Comparison of ENCODE assay signal across 13 mouse cellular contexts in genomic region chr11:97024977-97025376, GRCm38 (mm10). TPM values are rescaled to one million over a fixed set of nuclear protein-coding genes. Genes with fewer than 3 reads are reported as not detected.
DNase-seq lines count a peak whose midpoint lies in the region; ATAC-seq and TF ChIP-seq lines count a peak whose summit lies in the region.
"Had no signal": no experiment of that assay in that cellular context is flagged by ENCODE, and none has a peak within 500 bp of the region (broad histone marks: within the 10 kb centered on the region; RNA-seq: fewer than 3 reads in every experiment).

No protein-coding gene starts in this region.

- no peak for TF ChIP-seq CTCF in stomach, postnatal 0 days (IDR thresholded peaks at IDR 0.05; ENCODE audit: low read depth)

- TF ChIP-seq EP300 in stomach, postnatal 0 days (optimal IDR thresholded peaks at IDR 0.05) = no peak

- H3K27ac ChIP-seq in heart, embryonic 11.5 days (ENCODE audit: low read depth, low read length) = no peak overlapping the region
- peak overlapping the region; percentile 84 for H3K27ac ChIP-seq in midbrain, embryonic 10.5 days (replicated peaks)
- H3K27ac ChIP-seq in midbrain, embryonic 16.5 days (ENCODE audit: low read length) = no peak overlapping the region
- peak overlapping the region; percentile 81; the same call in 1 of the 2 replicates for H3K27ac ChIP-seq in stomach, postnatal 0 days (replicated peaks)
- no peak overlapping the region for H3K27ac ChIP-seq in forebrain, embryonic 16.5 days (ENCODE audit: low read length)
- H3K27ac ChIP-seq: forebrain, embryonic 13.5 days had no signal

- no peak for DNase-seq in heart, adult 18-20 months
- DNase-seq in midbrain, embryonic 10.5 days (ENCODE audit: low spot score) = no peak
- DNase-seq in NIH3T3 (ENCODE audit: low read depth) = peak; percentile 86
- no peak for DNase-seq in stomach, postnatal 0 days (ENCODE audit: low spot score)
- DNase-seq in embryo, embryonic 10 days (ENCODE audit: low spot score) = no peak
- DNase-seq: cerebellum, postnatal 25 days; right cerebral cortex, adult 18-20 months had no signal

- peaks cover 55% of the 10 kb centered on the region for H3K27me3 ChIP-seq in heart, embryonic 11.5 days (ENCODE audit: control insufficient read depth, insufficient read depth, low read length)
- peaks cover 59% of the 10 kb centered on the region for H3K27me3 ChIP-seq in midbrain, embryonic 10.5 days (ENCODE audit: low read depth, poor library complexity, severe bottlenecking)
- peaks cover 52% of the 10 kb centered on the region for H3K27me3 ChIP-seq in midbrain, embryonic 16.5 days (ENCODE audit: control insufficient read depth, insufficient read depth, low read depth, low read length)
- no peaks in the 10 kb centered on the region; the same call in 1 of the 2 replicates for H3K27me3 ChIP-seq in stomach, postnatal 0 days (ENCODE audit: control insufficient read depth, insufficient read depth, low read length)
- H3K27me3 ChIP-seq in forebrain, embryonic 16.5 days (replicated peaks; ENCODE audit: control insufficient read depth, insufficient read depth, low read length) = peaks cover 43% of the 10 kb centered on the region

- ATAC-seq in heart, embryonic 11.5 days (replicated peaks; ENCODE audit: insufficient number of reproducible peaks, low FRiP score, low TSS enrichment) = no peak
- no peak for ATAC-seq in midbrain, embryonic 16.5 days
- no peak for ATAC-seq in stomach, postnatal 0 days (ENCODE audit: low FRiP score, low TSS enrichment)
- ATAC-seq in forebrain, embryonic 16.5 days = no peak
- ATAC-seq: intestine, embryonic 15.5 days had no signal

- peaks cover 22% of the 10 kb centered on the region for H3K4me1 ChIP-seq in heart, embryonic 11.5 days (ENCODE audit: control insufficient read depth, insufficient read depth, low read length)
- H3K4me1 ChIP-seq in midbrain, embryonic 10.5 days = peaks cover 63% of the 10 kb centered on the region
- peaks cover 15% of the 10 kb centered on the region; the same call in 1 of the 2 replicates for H3K4me1 ChIP-seq in midbrain, embryonic 16.5 days (ENCODE audit: control insufficient read depth, insufficient read depth, low read length)
- 0 out of 2 replicates have a peak, but pooled peaks cover 8% of the 10 kb centered on the region for H3K4me1 ChIP-seq in stomach, postnatal 0 days (replicated peaks; ENCODE audit: control insufficient read depth, insufficient read depth)
- H3K4me1 ChIP-seq in forebrain, embryonic 16.5 days (replicated peaks; ENCODE audit: control insufficient read depth, insufficient read depth, low read length) = peaks cover 16% of the 10 kb centered on the region

- H3K4me2 ChIP-seq in heart, embryonic 11.5 days = peak overlapping the region; percentile 56
- H3K4me2 ChIP-seq in midbrain, embryonic 16.5 days (ENCODE audit: low read length) = no peak overlapping the region
- no peak overlapping the region for H3K4me2 ChIP-seq in stomach, postnatal 0 days (replicated peaks; ENCODE audit: low read depth)
- H3K4me2 ChIP-seq in forebrain, embryonic 16.5 days (ENCODE audit: low read length) = no peak overlapping the region

- no peaks in the 10 kb centered on the region for H3K9me3 ChIP-seq in heart, embryonic 11.5 days (replicated peaks; ENCODE audit: control insufficient read depth, low read length)
- no peaks in the 10 kb centered on the region for H3K9me3 ChIP-seq in midbrain, embryonic 10.5 days (replicated peaks)
- H3K9me3 ChIP-seq in midbrain, embryonic 16.5 days (replicated peaks; ENCODE audit: control insufficient read depth, low read length, poor library complexity, severe bottlenecking) = no peaks in the 10 kb centered on the region
- H3K9me3 ChIP-seq in stomach, postnatal 0 days (ENCODE audit: control insufficient read depth, low read length) = no peaks in the 10 kb centered on the region
- no peaks in the 10 kb centered on the region for H3K9me3 ChIP-seq in forebrain, embryonic 16.5 days (ENCODE audit: control insufficient read depth, low read length)
- H3K9me3 ChIP-seq: forebrain, embryonic 13.5 days; intestine, embryonic 15.5 days had no signal

- no peak overlapping the region for H3K4me3 ChIP-seq in heart, embryonic 11.5 days (ENCODE audit: low read depth, low read length)
- H3K4me3 ChIP-seq in midbrain, embryonic 10.5 days = peak overlapping the region; percentile 49
- no peak overlapping the region for H3K4me3 ChIP-seq in midbrain, embryonic 16.5 days (ENCODE audit: low read depth, low read length)
- no peak overlapping the region for H3K4me3 ChIP-seq in stomach, postnatal 0 days (ENCODE audit: low read depth, low read length)
- H3K4me3 ChIP-seq in forebrain, embryonic 16.5 days (replicated peaks; ENCODE audit: low read length) = no peak overlapping the region

- 9% methylated on average over 10 of the region's 10 CpGs for WGBS in heart, embryonic 11.5 days (ENCODE audit: insufficient replicate concordance)
- 8% methylated on average over 10 of the region's 10 CpGs for WGBS in midbrain, embryonic 10.5 days
- WGBS in midbrain, embryonic 16.5 days = 18% methylated on average over 10 of the region's 10 CpGs
- WGBS in stomach, postnatal 0 days = 51% methylated on average over 10 of the region's 10 CpGs
- 25% methylated on average over 10 of the region's 10 CpGs for WGBS in forebrain, embryonic 16.5 days

- no peak overlapping the region for H3K9ac ChIP-seq in heart, embryonic 11.5 days (ENCODE audit: low read depth, low read length)
- H3K9ac ChIP-seq in midbrain, embryonic 16.5 days (ENCODE audit: low read depth, low read length) = no peak overlapping the region
- no peak overlapping the region for H3K9ac ChIP-seq in stomach, postnatal 0 days (ENCODE audit: low read length)
- no peak overlapping the region for H3K9ac ChIP-seq in forebrain, embryonic 16.5 days (replicated peaks; ENCODE audit: low read depth, low read length)

- no peaks in the 10 kb centered on the region for H3K36me3 ChIP-seq in heart, embryonic 11.5 days (ENCODE audit: control insufficient read depth, insufficient read depth, low read length)
- H3K36me3 ChIP-seq in midbrain, embryonic 10.5 days = no peaks in the 10 kb centered on the region
- H3K36me3 ChIP-seq in midbrain, embryonic 16.5 days (ENCODE audit: control insufficient read depth, insufficient read depth, low read length) = no peaks in the 10 kb centered on the region
- no peaks in the 10 kb centered on the region for H3K36me3 ChIP-seq in stomach, postnatal 0 days (ENCODE audit: control insufficient read depth, insufficient read depth, low read length)
- no peaks in the 10 kb centered on the region for H3K36me3 ChIP-seq in forebrain, embryonic 16.5 days (ENCODE audit: control insufficient read depth, insufficient read depth)
- H3K36me3 ChIP-seq: intestine, embryonic 15.5 days had no signal

RNA-seq across cellular contexts. Expression of gene Scrn2, which starts 4.8 kb away (rescaled TPM):
- polyA plus RNA-seq in heart, embryonic 11.5 days (2014; fragmentation: Nextera tagmentation; extraction: Ambion mirVana) = 13.9 and 16.6 TPM in 2 replicates
- 10 to 100 TPM; 15.4 TPM for total RNA-seq in heart, adult 18-20 months (2021)
- 39.5 and 42.2 TPM in 2 replicates for polyA plus RNA-seq in midbrain, embryonic 10.5 days (2016; fragmentation: Nextera tagmentation; extraction: Ambion mirVana)
- 13.7 and 16.7 TPM in 2 replicates for polyA plus RNA-seq in midbrain, embryonic 16.5 days (2015; fragmentation: Nextera tagmentation; extraction: Ambion mirVana)
- polyA plus RNA-seq in stomach, postnatal 0 days (2015; fragmentation: Nextera tagmentation; extraction: Ambion mirVana) = 11.8 and 12.5 TPM in 2 replicates
- 14.4 and 16.2 TPM in 2 replicates for polyA plus RNA-seq in forebrain, embryonic 16.5 days (2015; fragmentation: Nextera tagmentation; extraction: Ambion mirVana)

RNA-seq across cellular contexts. Expression of gene Sp6, which starts 11.8 kb away (rescaled TPM):
- 0.07 and 0.11 TPM in 2 replicates for polyA plus RNA-seq in heart, embryonic 11.5 days (2014; fragmentation: Nextera tagmentation; extraction: Ambion mirVana)
- under 1 TPM in 1 of 2 experiments, not detected in 1; 0.21 TPM for total RNA-seq in heart, adult 18-20 months (2021)
- polyA plus RNA-seq in midbrain, embryonic 10.5 days (2016; fragmentation: Nextera tagmentation; extraction: Ambion mirVana) = 0.71 and 2.0 TPM in 2 replicates
- polyA plus RNA-seq in midbrain, embryonic 16.5 days (2015; fragmentation: Nextera tagmentation; extraction: Ambion mirVana) = 0.26 and 0.35 TPM in 2 replicates
- 21.2 and 22.0 TPM in 2 replicates for polyA plus RNA-seq in stomach, postnatal 0 days (2015; fragmentation: Nextera tagmentation; extraction: Ambion mirVana)
- polyA plus RNA-seq in forebrain, embryonic 16.5 days (2015; fragmentation: Nextera tagmentation; extraction: Ambion mirVana) = 0.29 and 0.68 TPM in 2 replicates
- polyA plus RNA-seq: liver, embryonic 16.5 days had no signal

RNA-seq across cellular contexts. Expression of gene Lrrc46, which starts 16.2 kb away (rescaled TPM):
- 0.59 and 0.93 TPM in 2 replicates for polyA plus RNA-seq in heart, embryonic 11.5 days (2014; fragmentation: Nextera tagmentation; extraction: Ambion mirVana)
- total RNA-seq in heart, adult 18-20 months (2021) = under 1 TPM; 0.25 to 0.36 TPM
- polyA plus RNA-seq in midbrain, embryonic 10.5 days (2016; fragmentation: Nextera tagmentation; extraction: Ambion mirVana) = 3.0 and 3.1 TPM in 2 replicates
- polyA plus RNA-seq in midbrain, embryonic 16.5 days (2015; fragmentation: Nextera tagmentation; extraction: Ambion mirVana) = 3.4 and 4.0 TPM in 2 replicates
- 0.36 and 0.45 TPM in 2 replicates for polyA plus RNA-seq in stomach, postnatal 0 days (2015; fragmentation: Nextera tagmentation; extraction: Ambion mirVana)
- polyA plus RNA-seq in forebrain, embryonic 16.5 days (2015; fragmentation: Nextera tagmentation; extraction: Ambion mirVana) = 3.0 and 3.1 TPM in 2 replicates

RNA-seq across cellular contexts. Expression of gene Mrpl10, which starts 16.4 kb away (rescaled TPM):
- polyA plus RNA-seq in heart, embryonic 11.5 days (2014; fragmentation: Nextera tagmentation; extraction: Ambion mirVana) = 83.9 and 87.2 TPM in 2 replicates
- total RNA-seq in heart, adult 18-20 months (2021) = 10 to 100 TPM; 92.1 to 94.8 TPM
- polyA plus RNA-seq in midbrain, embryonic 10.5 days (2016; fragmentation: Nextera tagmentation; extraction: Ambion mirVana) = 81.1 and 82.9 TPM in 2 replicates
- 58.9 and 59.1 TPM in 2 replicates for polyA plus RNA-seq in midbrain, embryonic 16.5 days (2015; fragmentation: Nextera tagmentation; extraction: Ambion mirVana)
- polyA plus RNA-seq in stomach, postnatal 0 days (2015; fragmentation: Nextera tagmentation; extraction: Ambion mirVana) = 56.3 and 60.8 TPM in 2 replicates
- polyA plus RNA-seq in forebrain, embryonic 16.5 days (2015; fragmentation: Nextera tagmentation; extraction: Ambion mirVana) = 54.3 and 56.2 TPM in 2 replicates

RNA-seq across cellular contexts. Expression of gene Osbpl7, which starts 25.5 kb away (rescaled TPM):
- polyA plus RNA-seq in heart, embryonic 11.5 days (2014; fragmentation: Nextera tagmentation; extraction: Ambion mirVana) = 3.9 and 4.1 TPM in 2 replicates
- total RNA-seq in heart, adult 18-20 months (2021) = 1 to 10 TPM; 3.8 to 5.1 TPM
- 8.4 and 9.8 TPM in 2 replicates for polyA plus RNA-seq in midbrain, embryonic 10.5 days (2016; fragmentation: Nextera tagmentation; extraction: Ambion mirVana)
- 11.9 and 12.8 TPM in 2 replicates for polyA plus RNA-seq in midbrain, embryonic 16.5 days (2015; fragmentation: Nextera tagmentation; extraction: Ambion mirVana)
- polyA plus RNA-seq in stomach, postnatal 0 days (2015; fragmentation: Nextera tagmentation; extraction: Ambion mirVana) = 7.5 and 8.6 TPM in 2 replicates
- 11.0 and 13.1 TPM in 2 replicates for polyA plus RNA-seq in forebrain, embryonic 16.5 days (2015; fragmentation: Nextera tagmentation; extraction: Ambion mirVana)

Comparison
In these comparisons a context has a peak if more than half of its experiments do, and no peak if none do; other contexts are left out.
1. H3K27ac ChIP-seq: peak in midbrain, embryonic 10.5 days (single experiment) and stomach, postnatal 0 days (single experiment); none in heart, embryonic 11.5 days (single experiment), midbrain, embryonic 16.5 days (single experiment) and forebrain, embryonic 16.5 days (single experiment).